Mouse (Mus musculus) liver, adult (tissue): ENCODE measurements around the gene Pink1.
A peak's percentile ranks its signal among the peaks of the same experiment; 100 is the strongest.

Experiments used
- GATA4 ChIP-seq: IDR thresholded peaks from 2 replicates; pipeline ENCODE4 v1.6.1; 2014; ENCODE audit warnings: mild to moderate bottlenecking, low read length; ENCODE audit not compliant: insufficient replicate concordance

Gene Pink1

GRCm38 (mm10) chr4:138351821-138352220 lies 25.7 kb upstream of the Pink1 start:
- no peak for TF ChIP-seq GATA4

GRCm38 (mm10) chr4:138348716-138349115 lies 22.6 kb upstream of the Pink1 start:
- TF ChIP-seq GATA4, result peak; percentile 51; the same call in 1 of the 2 replicates

- peak; percentile 54; the same call in 1 of the 2 replicates for TF ChIP-seq GATA4
These were observed 21.2 kb upstream of the Pink1 start for GRCm38 (mm10) chr4:138347280-138347679.

- no peak; the same call in 1 of the 2 replicates for TF ChIP-seq GATA4
These were observed 18.9 kb upstream of the Pink1 start for GRCm38 (mm10) chr4:138344891-138345545.

GRCm38 (mm10) chr4:138343341-138343837 lies 17.3 kb upstream of the Pink1 start:
- TF ChIP-seq GATA4, result no peak

- no peak for TF ChIP-seq GATA4
These were observed 16.7 kb upstream of the Pink1 start for GRCm38 (mm10) chr4:138342778-138343177.

GRCm38 (mm10) chr4:138342048-138342447 lies 15.9 kb upstream of the Pink1 start:
- TF ChIP-seq GATA4, result no peak

- TF ChIP-seq GATA4, result no peak
These were observed 15.3 kb upstream of the Pink1 start for GRCm38 (mm10) chr4:138341393-138341792.

- no peak for TF ChIP-seq GATA4
These were observed 13.9 kb upstream of the Pink1 start for GRCm38 (mm10) chr4:138339963-138340362.

GRCm38 (mm10) chr4:138337341-138337740 lies 11.2 kb upstream of the Pink1 start:
- TF ChIP-seq GATA4, result no peak

- no peak for TF ChIP-seq GATA4
These were observed 10.8 kb upstream of the Pink1 start for GRCm38 (mm10) chr4:138336876-138337275.

- no peak for TF ChIP-seq GATA4
These were observed 9.5 kb upstream of the Pink1 start for GRCm38 (mm10) chr4:138335648-138336047.

- TF ChIP-seq GATA4, result no peak
These were observed 8.9 kb upstream of the Pink1 start for GRCm38 (mm10) chr4:138335036-138335435.

- TF ChIP-seq GATA4, result no peak
These were observed 7.0 kb upstream of the Pink1 start for GRCm38 (mm10) chr4:138333135-138333534.

- no peak for TF ChIP-seq GATA4
These were observed 5.5 kb upstream of the Pink1 start for GRCm38 (mm10) chr4:138331647-138332046.

GRCm38 (mm10) chr4:138330264-138330671 lies 4.2 kb upstream of the Pink1 start:
- TF ChIP-seq GATA4, result no peak
